Mouse (Mus musculus): Measurements from ENCODE around the gene Gm5767.

GRCm38 (mm10) chr16:8675559-8675958 lies 5.0 kb upstream of the Gm5767 start:
- no peak for TF ChIP-seq EP300 (IDR thresholded peaks at IDR 0.05; ENCODE audit: low read depth)
- TF ChIP-seq CTCF (IDR thresholded peaks at IDR 0.05; ENCODE audit: low read depth) = no peak

All from liver, postnatal 0 days (tissue).